Mouse (Mus musculus) megakaryocyte progenitor cell, adult 5-6 weeks (primary cell): ENCODE results near the gene Serpine1. TPM values are rescaled to one million over a fixed set of nuclear protein-coding genes. Genes with fewer than 3 reads are reported as not detected.
A peak's percentile ranks its signal among the peaks of the same experiment; 100 is the strongest.

Experiments
- ATAC-seq: replicated peaks from 2 replicates; pipeline ENCODE4 v1.8.0; 2016; ENCODE audit warnings: mild to moderate bottlenecking, moderate TSS enrichment, inconsistent platforms; ENCODE audit not compliant: poor library complexity
- total RNA-seq, 2 experiments: library from RNA; stranded (forward) in 1 of 2; stranded (reverse) in 1 of 2; fragments of 157-497, 149-512 nt in 1 of 2; fragments of 200-1000 nt in 1 of 2; gene quantifications; 2 replicates each; pipeline versions ENCODE4 v1.2.3 to v1.2.4; 2015 to 2017

Gene Serpine1
- total RNA-seq, 2 experiments from 2014 or later = 0.22 TPM; not detected in 1

GRCm38 (mm10) chr5:137098418-137098817 lies 26.4 kb upstream of the Serpine1 start:
- ATAC-seq = peak; percentile 40; the same call in 1 of the 2 replicates

- ATAC-seq = no peak
Observed at GRCm38 (mm10) chr5:137096037-137096436, 24.0 kb upstream of the Serpine1 start.

- ATAC-seq = peak; percentile 46
Observed at GRCm38 (mm10) chr5:137095135-137095534, 23.1 kb upstream of the Serpine1 start.

GRCm38 (mm10) chr5:137093720-137094119 lies 21.7 kb upstream of the Serpine1 start:
- no peak for ATAC-seq

- ATAC-seq = 0 out of 2 replicates have a peak, but pooled peaks have one; percentile 11
Observed at GRCm38 (mm10) chr5:137091560-137091959, 19.5 kb upstream of the Serpine1 start.

GRCm38 (mm10) chr5:137090870-137091269 lies 18.8 kb upstream of the Serpine1 start:
- no peak for ATAC-seq

- no peak for ATAC-seq
Observed at GRCm38 (mm10) chr5:137087410-137087809, 15.3 kb upstream of the Serpine1 start.

GRCm38 (mm10) chr5:137085731-137086130 lies 13.7 kb upstream of the Serpine1 start:
- ATAC-seq = no peak

- ATAC-seq = peak; percentile 74
Observed at GRCm38 (mm10) chr5:137085021-137085420, 13.0 kb upstream of the Serpine1 start.

- no peak for ATAC-seq
Observed at GRCm38 (mm10) chr5:137083051-137083450, 11.0 kb upstream of the Serpine1 start.

GRCm38 (mm10) chr5:137079849-137080248 lies 7.8 kb upstream of the Serpine1 start:
- peak; percentile 62 for ATAC-seq

GRCm38 (mm10) chr5:137078616-137079015 lies 6.5 kb upstream of the Serpine1 start:
- ATAC-seq = no peak

- no peak for ATAC-seq
Observed at GRCm38 (mm10) chr5:137078041-137078440, 6.0 kb upstream of the Serpine1 start.

GRCm38 (mm10) chr5:137077187-137077586 lies 5.1 kb upstream of the Serpine1 start:
- no peak for ATAC-seq

- peak; percentile 74 for ATAC-seq
Observed at GRCm38 (mm10) chr5:137076191-137076930, 4.3 kb upstream of the Serpine1 start.

GRCm38 (mm10) chr5:137075726-137076125 lies 3.7 kb upstream of the Serpine1 start:
- ATAC-seq = no peak

GRCm38 (mm10) chr5:137074191-137074651 lies 2.2 kb upstream of the Serpine1 start:
- no peak for ATAC-seq

- no peak for ATAC-seq
Observed at GRCm38 (mm10) chr5:137073141-137073540, 1.1 kb upstream of the Serpine1 start.

- no peak for ATAC-seq
Observed at GRCm38 (mm10) chr5:137070881-137071605, 1.0 kb downstream of the Serpine1 start.

- no peak for ATAC-seq
Observed at GRCm38 (mm10) chr5:137068711-137069110, 3.4 kb downstream of the Serpine1 start.

- ATAC-seq = no peak
Observed at GRCm38 (mm10) chr5:137065923-137066322, 6.1 kb downstream of the Serpine1 start.

GRCm38 (mm10) chr5:137065454-137065853 lies 6.6 kb downstream of the Serpine1 start:
- ATAC-seq = no peak
